Mouse (Mus musculus) liver, adult 2 months (tissue): ENCODE measurements at regions not wholly inside any gene's neighbourhood (a gene's known extent, or its start where the extent isn't known, plus 50 kb on each side); places are given as distances from the start of the nearest gene placed in this dataset.

ENCODE experiments used
- DNase-seq: peaks from one replicate; pipeline ENCODE4 v3.0.0-alpha.2; 2011; ENCODE audit warnings: low read depth, low spot score; ENCODE audit errors: extremely low read depth
- H3K27ac ChIP-seq: fragments of 200-500 bp; replicated peaks from 2 replicates; pipeline ENCODE4 v1.5.1; 2012; ENCODE audit warnings: low read depth, mild to moderate bottlenecking, control low read depth, inconsistent platforms, low read length; ENCODE audit not compliant: insufficient read depth
- H3K27me3 ChIP-seq: fragments of 200-500 bp; 2 replicates; pipeline ENCODE4 v1.6.1; 2012; ENCODE audit warnings: mild to moderate bottlenecking, moderate library complexity, low read length, inconsistent platforms; ENCODE audit not compliant: control insufficient read depth, insufficient read depth
- H3K36me3 ChIP-seq: fragments of 200-500 bp; 2 replicates; pipeline ENCODE4 v1.6.1; 2012; ENCODE audit warnings: low read length, inconsistent platforms; ENCODE audit not compliant: control insufficient read depth, insufficient read depth
- H3K4me1 ChIP-seq: fragments of 200-500 bp; 2 replicates; pipeline ENCODE4 v1.6.1; 2011; ENCODE audit warnings: low read length; ENCODE audit not compliant: control insufficient read depth, insufficient read depth
- H3K4me3 ChIP-seq: fragments of 200-500 bp; 2 replicates; pipeline ENCODE4 v1.5.1; 2011; ENCODE audit warnings: low read depth, mild to moderate bottlenecking, control low read depth, low read length, moderate library complexity; ENCODE audit not compliant: insufficient read depth
- H3K79me2 ChIP-seq: fragments of 200-500 bp; 2 replicates; pipeline ENCODE4 v1.6.1; 2012; ENCODE audit warnings: inconsistent platforms, mild to moderate bottlenecking, low read length, moderate library complexity; ENCODE audit not compliant: control insufficient read depth, insufficient read depth
- H3K9ac ChIP-seq: fragments of 200-500 bp; 2 replicates; pipeline ENCODE4 v1.6.1; 2012; ENCODE audit warnings: low read depth, mild to moderate bottlenecking, control low read depth, inconsistent platforms, low read length
- CTCF ChIP-seq: fragments of 200-500 bp; IDR thresholded peaks from 2 replicates; pipeline ENCODE4 v1.5.1; 2011; ENCODE audit warnings: low read depth, low read length, control low read depth
- POLR2A ChIP-seq: fragments of 200-500 bp; IDR thresholded peaks from 2 replicates; pipeline ENCODE4 v1.6.1; 2011; ENCODE audit warnings: low read length, control low read depth; ENCODE audit not compliant: insufficient read depth; ENCODE audit errors: extremely low read depth
- WGBS: fragments of 180-500 bp; shearing (Covaris S2); methylation state at CpG from one replicate; pipeline ENCODE4 v1.1.7; 2018; 5-methylcytosine and 5-hydroxymethylcytosine counted together

- Histone ChIP-seq H3K27me3 (no peaks in the 10 kb centered on the region), H3K4me1 (no peaks in the 10 kb centered on the region), H3K36me3 (no peaks in the 10 kb centered on the region), H3K79me2 (no peaks in the 10 kb centered on the region), H3K9ac (no peak overlapping the region), H3K27ac (no peak overlapping the region), H3K4me3 (no peak overlapping the region)
- WGBS: 93% methylated on average over 3 of the region's 3 CpGs
- no peak for DNase-seq
- TF ChIP-seq CTCF: no peak
- no peak for TF ChIP-seq POLR2A
These were observed 147.0 kb upstream of the Tenm4 start for GRCm38 (mm10) chr7:96024048-96024447.

DNA sequence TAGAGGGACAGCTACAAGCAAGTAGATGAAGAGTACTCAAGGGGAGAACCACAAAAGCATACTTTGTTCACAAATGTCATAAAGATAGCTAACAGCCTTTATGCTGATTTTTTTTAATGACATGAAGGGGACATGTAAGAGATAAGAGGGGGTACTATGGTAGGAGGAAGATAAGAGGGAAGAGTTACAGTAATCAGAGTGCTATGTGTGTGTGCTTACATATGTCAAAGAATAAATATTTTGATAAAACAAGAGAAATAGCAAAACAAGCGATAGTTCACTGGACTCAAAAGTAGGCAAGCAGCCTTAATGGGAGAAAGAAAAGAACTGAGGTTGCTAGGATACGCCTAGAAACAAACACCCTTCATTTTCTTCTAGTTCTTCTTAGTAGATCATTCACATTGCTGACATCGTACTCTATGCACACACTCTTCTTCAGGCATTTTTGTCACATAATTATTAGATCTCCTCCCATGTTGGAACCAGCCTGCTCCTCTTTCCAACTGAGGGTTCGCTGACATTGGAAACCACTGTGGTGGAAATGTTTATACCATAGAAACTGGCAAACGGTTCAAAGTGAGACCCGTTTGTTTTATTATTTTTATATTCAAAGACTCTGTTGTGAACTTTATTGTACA is 144.1 kb upstream of the Tenm4 start:
- H3K9ac ChIP-seq: no peak overlapping the region
- no peaks in the 10 kb centered on the region for H3K79me2 ChIP-seq
- DNase-seq: no peak
- H3K36me3 ChIP-seq: no peaks in the 10 kb centered on the region
- H3K27ac ChIP-seq: no peak overlapping the region
- no peaks in the 10 kb centered on the region for H3K4me1 ChIP-seq
- H3K27me3 ChIP-seq: no peaks in the 10 kb centered on the region
- TF ChIP-seq CTCF (no peak), POLR2A (no peak)
- 79% methylated on average over 6 of the region's 6 CpGs for WGBS
- no peak overlapping the region for H3K4me3 ChIP-seq

GRCm38 (mm10) chr7:96033636-96034035 is 137.4 kb upstream of the Tenm4 start:
- DNase-seq: no peak
- Histone ChIP-seq H3K9ac (no peak overlapping the region), H3K4me3 (no peak overlapping the region), H3K79me2 (no peaks in the 10 kb centered on the region), H3K27ac (no peak overlapping the region), H3K4me1 (no peaks in the 10 kb centered on the region), H3K36me3 (no peaks in the 10 kb centered on the region), H3K27me3 (no peaks in the 10 kb centered on the region)
- TF ChIP-seq CTCF (no peak), POLR2A (no peak)
- WGBS: 90% methylated on average over 4 of the region's 4 CpGs

GRCm38 (mm10) chr7:96035456-96035855 is 135.6 kb upstream of the Tenm4 start:
- H3K27me3 ChIP-seq: no peaks in the 10 kb centered on the region
- no peaks in the 10 kb centered on the region for H3K79me2 ChIP-seq
- no peak for DNase-seq
- H3K4me1 ChIP-seq: no peaks in the 10 kb centered on the region
- no peak overlapping the region for H3K4me3 ChIP-seq
- no peak overlapping the region for H3K9ac ChIP-seq
- 64% methylated on average over 2 of the region's 2 CpGs for WGBS
- H3K36me3 ChIP-seq: no peaks in the 10 kb centered on the region
- no peak for TF ChIP-seq CTCF
- TF ChIP-seq POLR2A: no peak
- no peak overlapping the region for H3K27ac ChIP-seq

DNA sequence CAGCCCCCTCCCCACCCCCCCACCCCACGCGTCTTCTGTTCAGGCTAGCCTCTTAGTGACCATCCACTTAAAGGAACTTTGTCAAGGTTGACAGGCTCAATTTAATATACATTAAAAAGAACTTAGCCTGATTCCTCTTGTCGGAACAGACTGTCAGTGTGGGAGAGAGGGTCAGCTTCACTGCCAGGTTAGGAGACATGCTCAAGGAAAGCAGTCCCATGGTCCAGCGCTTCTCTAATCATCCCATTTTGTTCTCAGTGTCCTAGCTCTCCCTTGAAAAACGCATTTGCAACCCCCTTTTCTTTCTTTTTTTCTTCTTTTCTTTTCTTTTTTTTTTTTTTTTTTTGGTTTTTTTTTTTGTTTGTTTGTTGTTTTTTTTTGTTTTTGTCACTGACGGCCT is 131.4 kb upstream of the Tenm4 start:
- TF ChIP-seq CTCF (no peak), POLR2A (no peak)
- DNase-seq: no peak
- Histone ChIP-seq H3K4me1 (no peaks in the 10 kb centered on the region), H3K79me2 (no peaks in the 10 kb centered on the region), H3K4me3 (no peak overlapping the region), H3K27ac (no peak overlapping the region), H3K27me3 (no peaks in the 10 kb centered on the region), H3K9ac (no peak overlapping the region), H3K36me3 (no peaks in the 10 kb centered on the region)
- 79% methylated on average over 6 of the region's 6 CpGs for WGBS

DNA sequence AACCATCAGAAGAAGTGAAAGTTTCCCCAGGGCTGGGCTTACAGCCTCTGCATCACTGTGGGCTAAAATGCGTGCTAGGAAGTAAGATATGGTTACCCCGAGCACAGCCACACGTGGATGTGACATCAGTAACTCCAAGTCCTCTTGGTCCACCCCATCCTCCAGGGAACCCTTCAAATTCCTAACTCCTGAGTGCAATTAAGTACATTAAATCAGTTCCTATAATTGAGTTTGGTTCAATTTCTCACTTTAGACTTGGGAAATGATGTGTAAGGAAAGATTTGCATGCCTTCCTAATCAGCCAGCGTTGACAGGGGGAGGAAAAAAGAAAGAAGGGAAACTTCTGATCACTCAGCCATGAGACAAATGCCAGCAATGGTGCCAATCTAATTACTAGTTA is 129.2 kb upstream of the Tenm4 start:
- Histone ChIP-seq H3K4me3 (no peak overlapping the region), H3K79me2 (no peaks in the 10 kb centered on the region), H3K9ac (no peak overlapping the region), H3K27ac (no peak overlapping the region), H3K36me3 (no peaks in the 10 kb centered on the region), H3K27me3 (no peaks in the 10 kb centered on the region), H3K4me1 (no peaks in the 10 kb centered on the region)
- 74% methylated on average over 4 of the region's 4 CpGs for WGBS
- no peak for DNase-seq
- no peak for TF ChIP-seq CTCF
- no peak for TF ChIP-seq POLR2A
